Mouse (Mus musculus): ENCODE results near the gene Il17ra. TPM values are rescaled to one million over a fixed set of nuclear protein-coding genes. Genes with fewer than 3 reads are reported as not detected.

The Il17ra gene
- total RNA-seq (2023), result 100 to 1,000 TPM; 413 to 494 TPM

DNA sequence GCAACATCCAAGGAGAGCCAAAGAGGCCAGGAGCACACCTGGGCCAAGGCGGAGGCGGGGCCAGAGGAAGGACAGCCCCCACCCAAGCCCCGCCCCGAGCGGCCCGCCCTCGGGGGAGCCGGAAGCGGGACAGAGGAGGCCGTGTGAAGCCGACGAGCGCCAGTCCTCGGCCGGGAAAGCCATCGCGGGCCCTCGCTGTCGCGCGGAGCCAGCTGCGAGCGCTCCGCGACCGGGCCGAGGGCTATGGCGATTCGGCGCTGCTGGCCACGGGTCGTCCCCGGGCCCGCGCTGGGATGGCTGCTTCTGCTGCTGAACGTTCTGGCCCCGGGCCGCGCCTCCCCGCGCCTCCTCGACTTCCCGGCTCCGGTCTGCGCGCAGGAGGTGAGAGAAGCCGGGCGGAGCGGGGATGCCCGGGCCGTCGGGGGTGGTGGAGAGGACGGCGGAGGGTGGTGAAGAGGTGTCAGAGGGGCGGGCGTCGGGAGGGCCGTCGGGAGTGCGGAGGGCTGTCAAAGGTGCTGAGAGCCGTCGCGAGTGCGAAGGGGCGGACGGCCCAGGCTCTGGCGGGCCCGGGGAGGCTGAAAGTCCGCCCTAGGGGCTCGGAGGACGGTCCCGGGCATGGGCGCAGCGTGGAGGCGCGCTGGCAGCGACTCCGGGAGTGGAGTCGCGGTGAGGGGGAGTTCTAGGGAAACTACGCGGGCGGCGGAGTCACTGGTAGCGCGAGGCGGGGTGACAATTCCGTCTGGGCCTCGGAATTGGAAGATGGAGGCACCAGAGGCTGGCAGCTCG is at the start of gene Il17ra:
Gene Il17ra (plus strand): TSS at position 162 of the 786 bp plus-strand sequence.

DNA sequence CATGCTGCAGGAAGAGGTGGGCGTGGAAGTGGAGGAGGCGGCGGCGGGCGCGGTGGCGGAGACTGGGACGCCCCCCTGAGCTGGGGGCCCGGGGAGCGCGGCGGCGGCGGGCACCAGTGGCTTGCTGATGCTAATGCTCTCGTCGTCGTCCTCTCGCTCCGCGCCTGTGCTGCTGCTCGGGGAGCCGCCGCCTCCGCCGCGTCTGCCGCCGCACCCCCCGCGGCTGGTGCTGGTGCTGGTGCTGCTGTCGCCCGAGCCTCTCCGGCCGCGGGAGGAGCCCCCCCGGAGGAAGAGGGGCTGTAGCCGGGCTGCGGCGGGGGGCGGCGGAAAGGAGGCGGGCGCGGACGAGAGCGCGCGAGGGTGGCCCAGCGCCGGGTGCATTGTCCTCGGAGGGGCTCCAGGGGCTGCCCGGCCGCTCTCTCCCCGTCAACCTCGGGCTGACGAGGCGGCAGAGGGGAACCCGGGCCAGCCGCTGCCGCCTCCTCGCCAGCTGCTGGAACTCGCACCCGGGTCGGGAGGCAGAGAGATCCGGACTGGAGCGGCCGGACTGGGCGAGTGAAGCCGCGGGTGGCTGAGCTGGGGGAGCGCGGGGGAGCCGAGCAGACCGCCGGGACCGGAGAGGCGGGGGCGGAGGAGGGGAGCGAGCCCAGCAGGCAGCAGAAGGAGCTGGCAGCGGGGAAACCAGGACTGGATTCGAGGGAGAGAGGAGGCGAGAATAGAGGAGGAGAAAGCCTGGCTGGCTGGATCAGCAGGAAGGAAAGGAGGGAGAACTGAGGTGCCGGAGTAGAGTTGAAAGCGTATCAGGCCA is 30.5 kb downstream of the Il17ra start, which contains the start of gene Tmem121b:
Gene Tmem121b (minus strand): TSS at position 434 of the 808 bp plus-strand sequence.

DNA sequence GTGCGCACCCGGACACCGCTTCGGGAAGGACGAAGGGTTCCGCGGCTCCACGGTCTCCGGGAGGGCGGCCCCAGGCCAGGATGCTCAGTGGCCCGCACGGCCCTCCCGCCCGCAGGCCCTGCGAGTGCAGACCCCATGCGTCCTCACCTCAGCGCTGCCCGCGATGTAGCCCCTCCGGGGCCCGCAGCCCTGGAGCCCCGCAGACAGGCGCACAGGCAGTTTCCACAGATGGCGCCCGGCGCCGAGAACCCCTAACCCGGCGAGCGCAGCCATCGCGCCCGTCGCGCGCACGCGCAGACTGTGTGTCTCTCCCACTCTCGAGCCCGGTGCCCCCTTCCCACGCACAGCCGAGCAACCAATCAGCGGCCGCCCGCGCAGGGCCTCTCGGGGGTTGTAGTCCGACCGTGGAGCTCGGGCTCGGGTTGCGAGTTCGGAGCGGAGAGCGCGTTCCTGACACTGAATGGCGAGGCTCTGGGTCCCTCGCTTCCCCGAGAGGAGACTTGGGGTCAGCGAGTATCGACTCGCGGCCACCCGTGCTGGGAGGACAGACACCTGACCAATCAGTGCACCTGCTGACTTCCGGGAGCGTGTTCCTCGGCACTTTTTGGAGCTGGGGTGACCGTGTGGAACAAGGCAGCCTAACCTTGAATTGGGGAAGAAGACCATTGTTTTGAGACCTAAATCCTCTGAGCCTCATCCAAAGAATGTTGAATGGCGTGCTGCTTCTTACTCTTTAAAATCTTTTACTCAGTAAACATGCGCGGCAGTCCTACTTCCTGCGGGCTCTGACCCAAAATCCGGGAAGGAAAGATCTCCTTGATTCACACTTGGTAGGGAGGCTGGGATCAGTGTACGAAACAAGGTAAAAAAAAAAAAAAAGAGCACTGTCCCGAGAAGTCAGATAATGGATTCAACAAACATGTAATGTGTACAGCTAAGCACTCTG is 68.2 kb downstream of the Il17ra start, which contains the start of gene Hdhd5:
Gene Hdhd5 (minus strand): TSS at position 300 of the 946 bp plus-strand sequence.

Other genes starting within 250 kb of the Il17ra start
- not detected for gene D330020A13Rik, start 168.9 kb upstream of the Il17ra start, total RNA-seq (2023)
- not detected for gene B4galnt3, start 168.7 kb upstream of the Il17ra start, total RNA-seq (2023)
- gene Kdm5a, start 99.1 kb upstream of the Il17ra start, total RNA-seq (2023), result 10 to 100 TPM; 95.9 to 96.7 TPM
- gene Ccdc77, start 98.9 kb upstream of the Il17ra start, total RNA-seq (2023), result 1 to 10 TPM; 4.8 to 6.7 TPM
- 1 to 10 TPM; 1.3 to 1.5 TPM for gene Tmem121b, start 30.6 kb downstream of the Il17ra start, total RNA-seq (2023)
- 10 to 100 TPM; 16.6 to 19.2 TPM for gene Hdhd5, start 68.1 kb downstream of the Il17ra start, total RNA-seq (2023)
- under 1 TPM; 0.13 to 0.76 TPM for gene Cecr2, start 203.1 kb downstream of the Il17ra start, total RNA-seq (2023)